Mouse (Mus musculus) c-Kit-positive CD71-positive TER-119-positive erythroid progenitor cells, embryonic 14.5 days (primary cell): ENCODE measurements around the gene Gm21103.
"Not testable (repeated sequence)": the region's sequence is repeated elsewhere in the genome, so short reads cannot be mapped to it uniquely, and the experiment has no call there.

Source experiments
- DNase-seq: peaks from one replicate; pipeline ENCODE4 v3.0.0-alpha.2; 2013; ENCODE audit warnings: low spot score

Gm21103 gene

DNA sequence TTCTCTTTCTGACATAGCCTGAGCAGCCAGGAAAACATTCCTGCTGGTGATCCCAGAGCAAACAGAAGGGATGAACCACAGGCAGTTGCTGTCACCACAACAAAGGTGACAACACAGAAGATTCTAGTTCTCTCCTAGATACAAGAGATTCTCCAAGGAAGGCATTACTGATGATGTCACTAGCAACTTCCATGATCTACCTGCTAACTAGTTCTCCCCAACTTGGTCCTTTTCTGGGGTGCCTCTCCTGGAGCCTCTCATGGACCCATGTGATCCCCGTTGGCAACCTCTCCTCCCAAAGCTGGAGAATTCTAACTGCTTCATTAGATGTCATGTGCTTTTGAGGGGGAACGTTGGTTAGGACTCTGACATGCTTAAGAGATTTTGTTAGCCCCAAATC lies at the start of gene Gm21103:
Gm21103 (minus strand) TSS at position 101 of the 400 bp plus-strand sequence.
- not testable (repeated sequence) for DNase-seq

DNA sequence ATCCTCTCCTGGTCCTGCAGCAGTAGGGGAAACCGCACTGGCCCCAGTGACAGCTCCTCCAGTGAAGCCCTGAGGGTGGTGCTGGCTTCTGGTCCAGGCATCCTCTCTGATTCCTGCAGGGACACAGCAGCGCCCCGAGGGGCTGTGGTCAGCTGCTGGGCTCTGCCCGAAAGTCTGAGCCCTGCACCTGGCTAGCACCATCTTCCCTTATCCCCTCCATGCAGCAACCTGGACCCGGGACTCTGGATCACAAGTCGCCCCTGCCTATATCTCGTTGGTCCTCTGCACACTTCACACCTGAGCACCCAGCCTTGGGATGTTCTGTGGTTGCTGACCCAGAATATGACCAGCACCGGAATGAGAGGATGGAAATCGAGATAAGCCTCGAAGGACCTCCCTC lies 38.9 kb upstream of the Gm21103 start, which contains the start of gene Gm3618:
Gm3618 (minus strand) TSS at position 101 of the 400 bp plus-strand sequence.
- not testable (repeated sequence) for DNase-seq

- DNase-seq = not testable (repeated sequence)
These were observed 17.5 kb downstream of the Gm21103 start, which contains the start of gene Gm3411 for GRCm38 (mm10) chr14:6286931-6287715. TSS of gene Gm3411 (minus strand) at chr14:6287250.
